Mouse (Mus musculus): ENCODE results near the gene Ptprcap.

Gene Ptprcap

DNA sequence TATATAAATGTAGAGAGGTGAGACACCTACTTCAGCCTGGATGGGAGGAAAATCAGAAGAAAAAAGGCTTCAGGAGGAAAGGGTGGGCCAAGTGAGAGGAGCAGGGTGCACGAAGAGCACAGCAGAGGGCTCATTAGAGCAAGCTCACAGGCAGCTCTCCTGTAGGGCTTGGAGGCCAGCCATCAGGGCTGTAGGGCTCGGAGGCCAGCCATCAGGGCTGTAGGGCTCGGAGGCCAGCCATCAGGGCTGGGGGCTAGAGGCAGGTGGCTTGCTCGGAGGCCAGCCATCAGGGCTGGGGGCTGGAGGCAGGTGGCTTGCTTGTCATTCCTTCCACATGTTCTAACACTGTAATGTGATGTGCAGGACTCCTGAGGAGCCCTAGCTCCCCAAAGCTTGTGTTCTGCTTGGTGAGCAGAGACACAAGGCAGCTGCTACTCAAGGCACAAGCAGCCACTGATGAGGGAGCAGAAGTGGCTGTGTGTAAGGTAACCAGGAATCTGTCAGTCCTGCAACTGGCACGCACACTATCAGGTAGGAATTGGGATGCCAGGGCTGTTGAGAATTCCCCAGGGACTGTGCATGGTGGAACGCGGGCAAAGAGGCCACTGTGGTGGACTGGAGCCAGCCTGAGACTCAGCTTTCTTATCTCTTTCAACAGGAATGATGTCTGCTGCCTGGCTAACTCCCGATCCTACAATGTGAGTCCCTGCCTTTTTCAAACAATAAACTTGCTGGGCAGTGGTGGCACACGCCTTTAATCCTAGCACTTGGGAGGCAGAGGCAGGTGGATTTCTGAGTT is 13.5 kb downstream of the Ptprcap start:
- DNase-seq (ENCODE audit: low read depth, low spot score), result no peak

DNA sequence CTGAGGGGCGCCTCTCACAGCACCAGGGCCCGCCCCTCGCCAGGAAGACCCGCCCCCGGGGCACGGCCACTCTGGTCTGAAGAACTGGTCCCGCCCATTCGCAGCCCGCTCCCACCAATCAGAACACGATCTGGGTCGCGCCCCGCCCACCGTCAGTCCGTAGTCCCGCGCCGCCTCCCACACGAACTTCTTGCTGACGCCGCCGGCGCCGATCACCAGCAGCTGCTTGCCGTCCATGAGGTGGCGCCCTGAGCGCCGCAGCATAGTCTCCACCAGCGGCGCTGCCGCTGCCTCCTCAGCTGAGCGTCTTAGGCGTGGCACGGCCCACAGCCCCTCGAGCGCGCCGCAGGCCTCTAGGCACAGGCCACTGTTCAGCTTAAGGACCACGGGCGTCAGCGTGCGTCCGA is 16.0 kb downstream of the Ptprcap start:
- peak; percentile 97 for DNase-seq (ENCODE audit: low read depth, low spot score)

DNA sequence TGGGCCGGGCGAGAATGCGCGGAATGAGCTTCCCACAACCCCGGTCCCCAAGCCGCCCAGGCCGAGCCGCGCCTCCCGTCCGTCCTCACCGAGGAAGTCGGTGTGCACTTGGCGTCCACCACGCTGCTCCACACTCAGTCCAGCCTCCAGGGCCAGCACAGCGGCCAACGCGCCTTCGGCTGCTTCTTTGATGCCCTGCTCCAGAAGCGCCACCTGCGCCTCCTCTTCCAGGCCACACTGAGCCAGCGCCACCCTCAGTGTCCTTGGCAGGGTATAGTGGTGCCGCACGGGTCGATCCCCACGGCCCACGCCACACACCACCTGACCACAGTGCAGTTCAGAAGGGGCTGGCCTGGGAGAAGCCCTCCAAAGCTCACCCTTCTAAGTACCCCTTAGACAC is 16.4 kb downstream of the Ptprcap start:
- no peak for DNase-seq (ENCODE audit: low read depth, low spot score)

DNA sequence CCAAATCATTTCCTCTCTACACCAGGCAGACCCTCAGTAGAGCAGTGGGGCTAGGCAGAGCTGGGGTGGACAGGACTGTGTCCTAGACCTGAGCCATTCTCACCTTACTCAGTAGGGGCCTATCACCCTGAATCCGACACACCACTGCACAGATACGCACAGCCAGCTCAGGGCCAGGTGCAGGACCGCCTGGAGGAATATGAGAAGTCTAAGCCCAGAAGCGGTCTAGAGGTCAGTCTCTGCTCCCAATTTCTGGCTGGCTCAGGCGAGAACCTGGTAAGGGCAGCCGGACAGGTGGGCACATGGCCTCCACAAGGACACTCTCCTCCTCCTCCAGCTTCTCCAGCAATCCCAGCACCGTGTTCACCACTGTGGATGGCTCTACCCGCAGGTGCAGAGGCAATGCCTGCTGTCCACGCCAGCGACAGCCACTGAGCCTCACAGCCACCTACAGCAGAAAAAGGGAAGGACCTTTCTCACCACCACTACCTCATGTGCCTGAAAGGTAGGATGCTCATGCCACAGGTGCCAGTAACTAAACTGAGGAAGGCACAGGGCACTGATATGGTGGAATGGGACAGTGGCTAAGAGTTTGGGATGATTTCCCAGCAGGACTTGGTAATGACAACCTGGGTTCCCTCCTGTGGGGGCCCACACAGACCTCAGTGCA is 17.5 kb downstream of the Ptprcap start:
- no peak for DNase-seq (ENCODE audit: low read depth, low spot score)

DNA sequence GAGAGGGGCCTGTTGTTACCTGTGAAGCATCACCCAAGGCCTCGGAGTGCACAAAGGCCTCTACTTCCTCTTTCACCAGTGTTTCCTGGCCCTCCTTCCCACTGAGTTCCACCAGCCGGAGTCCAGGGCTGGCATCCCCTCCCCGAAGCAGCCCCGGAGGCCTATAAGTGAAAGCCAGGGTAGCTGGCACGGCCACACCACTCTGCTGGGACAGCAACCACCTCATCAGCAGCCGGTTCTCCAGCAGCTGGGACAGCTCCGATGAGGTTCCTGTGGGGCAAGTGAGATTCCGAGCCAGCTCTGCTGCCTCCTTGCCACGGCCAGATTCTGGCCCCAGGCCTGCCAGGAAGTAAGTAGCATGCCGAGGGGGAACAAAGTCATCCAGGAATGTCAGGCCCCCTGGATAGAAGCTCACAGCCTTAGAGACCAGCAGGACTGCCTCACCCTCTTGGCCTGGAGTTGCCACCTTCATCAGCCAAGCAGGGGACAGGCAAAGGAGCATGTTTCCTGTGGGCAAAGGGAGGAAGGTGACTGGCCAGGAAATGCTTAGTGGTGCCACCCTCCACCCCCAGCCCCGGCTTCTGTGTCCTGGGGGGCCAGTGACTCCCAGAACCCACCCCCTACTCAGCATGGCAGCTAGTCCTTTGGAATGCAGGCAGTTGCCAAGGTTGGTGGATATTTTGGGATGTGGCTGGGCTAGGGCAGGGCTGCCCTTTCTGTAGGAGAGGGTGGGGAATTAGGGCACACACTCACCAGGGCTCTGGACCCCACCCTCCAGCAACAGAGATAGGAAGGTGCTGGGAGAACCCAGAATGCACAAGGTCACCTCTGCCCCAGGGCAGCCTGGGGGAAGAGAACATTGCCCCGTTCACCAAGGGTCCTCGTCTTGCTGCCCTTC is 18.2 kb downstream of the Ptprcap start:
- DNase-seq (ENCODE audit: low read depth, low spot score), result no peak

DNA sequence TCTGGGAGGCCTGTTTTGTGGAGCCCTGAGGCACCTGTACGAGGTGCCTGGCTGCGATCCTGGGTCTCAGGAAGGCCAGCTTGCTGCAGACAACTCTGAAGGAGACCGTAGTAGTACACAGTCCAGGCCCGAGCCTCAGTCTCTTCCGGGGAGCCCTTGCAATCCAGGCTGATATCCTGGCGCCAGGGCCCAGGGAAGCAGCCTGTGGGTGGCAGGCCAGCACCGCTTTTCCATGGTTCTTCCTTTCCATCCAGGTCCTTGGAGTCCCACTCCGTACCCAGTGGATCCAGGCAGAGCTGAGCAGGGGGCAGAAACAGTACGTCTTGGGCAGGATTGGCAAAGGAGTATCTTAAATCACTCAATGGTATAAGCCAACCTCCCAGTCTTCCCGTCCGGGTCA is 19.5 kb downstream of the Ptprcap start:
- no peak for DNase-seq (ENCODE audit: low read depth, low spot score)

DNA sequence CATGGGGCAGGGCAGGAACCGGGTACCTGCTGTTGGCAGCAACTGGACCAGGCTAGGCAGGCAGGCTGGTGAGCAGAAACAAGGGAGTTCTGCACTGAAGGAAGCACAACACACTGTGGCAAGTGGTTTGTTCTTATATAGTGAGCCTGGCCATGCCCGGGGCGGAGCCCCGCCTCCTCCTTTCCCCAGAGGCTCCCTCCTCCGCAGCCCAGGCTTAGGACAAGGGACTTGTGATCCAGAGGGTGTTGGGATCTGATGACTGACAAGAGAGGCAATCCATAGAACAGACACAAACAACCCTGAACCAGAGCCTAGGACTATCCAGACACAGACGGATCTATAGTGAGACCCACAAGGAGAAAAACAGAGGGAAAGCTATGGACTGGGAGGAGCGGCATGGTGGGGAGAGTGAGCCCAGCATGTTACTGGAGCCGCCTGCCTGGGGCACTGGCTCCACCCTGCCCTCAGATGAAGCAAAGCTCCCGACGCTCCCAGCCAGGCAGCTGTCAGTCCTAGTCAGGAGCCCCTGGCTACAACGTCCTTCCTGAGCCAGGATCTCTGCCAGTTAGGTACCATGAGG is 22.1 kb downstream of the Ptprcap start, which contains the start of gene Carns1:
Gene Carns1 (minus strand): TSS at position 112 of the 580 bp plus-strand sequence.
- no peak for DNase-seq (ENCODE audit: low read depth, low spot score)

DNA sequence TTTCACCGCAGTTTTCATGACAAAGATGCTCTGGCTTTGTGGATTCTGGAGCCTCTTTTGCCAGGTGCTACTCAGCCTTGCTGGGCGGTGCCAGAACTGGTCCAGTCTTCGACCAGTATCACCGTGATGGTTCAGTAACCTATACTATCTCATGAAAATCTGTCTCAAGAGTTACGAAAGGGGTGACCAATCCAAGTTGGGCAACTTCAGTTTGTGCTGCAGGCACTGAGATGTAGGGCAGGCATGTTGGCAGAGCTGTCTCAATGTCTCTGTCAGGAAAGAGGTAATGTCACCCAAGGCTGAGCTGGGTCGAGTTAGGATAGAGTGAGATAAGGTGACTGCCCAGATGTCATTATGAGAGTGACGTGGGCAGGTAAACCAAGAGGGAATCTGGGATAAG is 27.0 kb downstream of the Ptprcap start:
- DNase-seq (ENCODE audit: low read depth, low spot score), result no peak

DNA sequence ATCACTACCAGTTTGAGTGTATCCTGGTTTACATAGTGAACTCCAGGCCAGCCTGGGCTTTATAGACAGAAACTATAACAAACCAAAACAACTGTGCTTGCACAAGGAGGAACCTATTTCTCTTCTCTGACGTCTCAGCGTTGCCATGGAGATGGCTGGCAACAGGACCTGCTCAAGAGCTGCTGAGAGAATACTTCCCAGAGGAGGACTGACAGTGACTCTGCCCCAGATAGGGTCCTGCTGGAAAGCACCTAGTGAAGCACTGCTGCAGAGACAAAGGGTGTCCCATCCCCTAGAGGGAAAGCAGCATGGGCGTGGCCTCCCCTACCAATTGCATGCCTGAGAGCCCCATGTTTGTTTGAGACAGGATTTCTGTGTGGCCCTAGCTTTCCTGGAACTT is 28.5 kb downstream of the Ptprcap start:
- no peak for DNase-seq (ENCODE audit: low read depth, low spot score)

DNA sequence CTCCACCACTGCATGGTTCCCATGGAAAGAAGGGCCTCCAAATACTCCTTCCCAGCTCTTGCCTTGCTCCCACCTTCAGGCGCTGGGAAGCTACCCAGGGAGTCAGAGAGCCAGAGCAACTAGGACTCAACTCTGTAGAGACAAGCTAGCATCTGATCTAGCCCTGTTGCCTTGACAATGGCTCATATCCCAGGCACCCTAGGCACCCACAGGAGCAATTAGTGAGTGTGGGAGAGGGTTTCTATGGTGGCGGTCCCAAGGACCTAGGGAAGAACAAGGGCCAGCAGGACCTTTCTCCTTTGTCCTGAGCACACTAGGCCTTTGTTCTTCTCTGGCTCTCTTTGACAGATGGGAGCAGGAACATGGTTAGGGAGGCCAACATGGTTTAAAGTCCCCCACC is 30.3 kb downstream of the Ptprcap start:
- DNase-seq (ENCODE audit: low read depth, low spot score), result no peak

DNA sequence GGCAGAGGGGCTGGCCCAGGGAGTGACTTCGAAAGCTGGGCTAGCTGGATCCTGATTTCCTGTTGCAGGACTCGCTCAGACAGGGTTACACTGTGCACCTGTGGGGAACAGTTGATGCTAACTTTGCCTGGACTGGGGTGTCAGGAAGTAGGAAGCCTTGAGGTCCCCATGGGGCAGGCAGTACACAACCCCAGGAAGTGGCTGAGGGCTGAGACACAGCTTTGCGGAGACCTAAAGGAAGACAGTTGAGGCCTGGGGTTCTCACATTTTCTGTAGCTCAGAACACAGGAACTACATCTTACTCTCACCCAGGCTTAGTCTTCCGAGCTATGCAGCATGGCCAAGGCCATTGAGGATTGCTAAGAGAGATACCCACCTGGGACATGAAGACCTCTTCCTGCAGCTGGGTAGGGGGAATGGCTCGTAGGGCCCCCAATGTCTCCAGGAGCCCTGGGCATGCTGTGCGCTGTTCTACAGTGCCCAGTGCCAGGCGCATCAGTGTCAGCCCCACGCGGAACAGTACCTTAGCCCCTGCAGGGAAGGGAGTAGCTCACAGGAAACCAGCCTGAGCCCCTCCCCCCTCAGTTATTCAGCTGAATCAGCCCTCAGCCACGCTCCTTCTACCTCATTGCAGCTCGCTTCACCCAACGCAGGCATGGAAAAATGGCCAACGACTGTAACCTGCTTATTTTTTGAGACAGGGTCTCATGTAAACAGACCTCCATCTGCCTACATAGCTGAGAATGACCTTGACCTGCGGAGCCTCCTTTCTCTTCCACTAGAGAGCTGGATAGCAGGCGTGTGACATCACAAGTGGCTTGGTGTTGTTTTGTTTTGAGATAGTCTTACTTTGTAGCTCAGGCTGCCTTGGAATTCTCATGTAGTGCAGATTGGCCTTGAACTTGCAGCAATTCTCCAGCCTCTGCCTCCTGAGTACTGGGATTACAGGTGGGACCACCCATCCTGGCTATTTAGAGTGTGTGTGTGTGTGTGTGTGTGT is 31.9 kb downstream of the Ptprcap start:
- no peak for DNase-seq (ENCODE audit: low read depth, low spot score)

DNA sequence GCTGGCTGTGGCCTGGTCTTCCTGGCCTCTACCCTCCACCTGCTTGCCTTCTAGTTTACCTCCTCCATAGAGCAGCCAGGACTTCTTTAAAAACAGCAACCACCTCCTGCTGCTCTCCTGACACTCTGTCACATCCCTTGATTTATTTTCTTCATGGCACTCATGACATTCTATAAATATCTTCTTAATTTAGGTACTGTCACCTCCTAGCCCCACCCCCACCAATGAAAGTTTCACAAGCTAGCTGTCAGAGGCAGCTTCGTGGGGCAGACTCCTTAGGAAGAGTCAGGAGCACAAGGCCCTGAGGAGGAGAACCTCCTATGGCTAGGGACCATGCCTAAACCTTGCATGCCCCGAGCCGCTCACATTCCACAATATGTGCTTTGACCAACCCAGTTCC is 33.9 kb downstream of the Ptprcap start:
- no peak for DNase-seq (ENCODE audit: low read depth, low spot score)

DNA sequence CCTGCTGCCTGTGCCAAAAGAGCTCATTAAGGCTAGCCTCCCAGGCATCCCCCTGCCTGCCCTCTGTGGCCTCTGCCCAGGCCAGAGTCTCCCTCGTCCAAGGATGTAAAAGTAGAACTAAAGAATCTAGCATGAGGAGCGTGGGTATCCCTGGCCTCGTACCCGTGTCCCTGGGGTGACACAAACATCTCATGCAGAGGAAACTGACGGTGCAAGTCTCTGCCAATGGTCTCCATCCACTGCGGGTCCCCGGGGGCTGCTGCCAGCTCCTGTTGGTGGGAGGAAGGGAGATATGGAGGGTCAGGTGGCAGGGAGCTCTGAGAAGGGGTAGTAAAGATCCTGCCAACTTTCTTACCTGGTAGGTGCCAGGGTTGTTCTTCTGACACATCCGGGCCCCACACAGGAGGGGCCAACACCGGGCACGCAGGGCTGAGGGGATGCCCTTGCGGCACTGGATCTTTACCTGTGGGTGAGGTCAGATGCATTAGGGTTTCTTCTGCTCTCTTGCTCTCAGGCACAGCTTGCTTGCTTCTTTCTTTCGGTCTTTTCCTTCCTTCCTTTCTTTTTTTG is 35.7 kb downstream of the Ptprcap start:
- no peak for DNase-seq (ENCODE audit: low read depth, low spot score)

DNA sequence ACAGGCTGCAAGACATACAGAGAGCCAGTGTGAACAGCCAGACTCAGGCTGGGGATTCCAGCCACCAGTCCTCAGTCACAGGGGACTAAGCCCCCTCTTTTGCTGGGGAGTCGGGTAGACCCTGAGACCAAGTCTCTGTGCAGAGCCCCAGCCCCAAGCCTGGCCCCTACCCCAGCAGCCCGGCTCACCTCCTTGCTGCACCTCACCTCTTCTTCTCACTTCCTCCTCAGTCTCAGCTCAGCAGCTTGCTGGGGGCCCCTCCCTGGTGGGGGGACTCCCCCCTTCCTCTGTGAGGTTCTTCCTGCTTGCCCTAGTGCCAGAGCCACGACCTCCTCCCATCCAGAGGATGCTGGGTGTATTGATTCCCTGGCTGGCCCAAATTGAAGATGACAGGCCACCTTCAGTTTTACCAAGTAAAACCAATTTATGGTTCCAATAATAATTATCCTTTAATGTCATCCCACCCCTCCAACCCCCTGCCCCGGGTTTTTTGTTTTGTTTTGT is 37.5 kb downstream of the Ptprcap start, which contains the start of gene Tbc1d10c:
Gene Tbc1d10c (minus strand): TSS at position 454 of the 504 bp plus-strand sequence.
- no peak for DNase-seq (ENCODE audit: low read depth, low spot score)

DNA sequence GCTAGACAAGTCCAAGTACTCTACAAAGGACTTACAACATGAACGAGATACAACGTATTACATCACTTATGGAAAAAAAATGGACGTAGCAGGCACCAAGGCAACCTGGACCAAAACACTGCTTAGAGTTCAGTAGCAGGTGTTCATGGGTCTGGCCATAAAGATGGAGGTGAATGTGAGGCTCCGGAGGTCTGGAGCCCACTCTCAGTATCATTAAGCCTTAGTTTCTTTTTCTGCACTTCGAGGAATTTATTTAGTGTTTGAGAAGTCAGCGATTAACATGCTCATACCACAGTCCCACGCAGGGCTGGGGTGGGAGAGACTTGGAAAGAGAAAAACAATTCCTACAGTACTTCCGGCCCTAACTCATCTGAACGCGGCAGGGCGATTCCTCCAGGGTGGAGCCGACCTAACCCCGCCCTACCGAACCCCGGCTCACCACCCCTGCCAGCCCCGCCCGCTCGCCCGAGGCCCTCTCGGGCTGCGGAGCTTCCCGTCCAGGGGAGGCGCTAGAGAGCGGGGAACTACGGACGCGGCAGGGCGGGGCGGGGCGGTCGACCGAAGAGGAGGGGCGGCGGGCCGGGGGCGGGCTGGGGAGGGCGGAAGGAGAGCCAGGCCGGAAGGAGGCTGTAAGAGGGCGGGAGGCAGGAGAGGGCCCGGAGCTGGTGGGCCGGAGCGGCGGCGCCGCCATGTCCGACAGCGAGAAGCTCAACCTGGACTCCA is 38.3 kb downstream of the Ptprcap start, which contains the start of gene Ppp1ca:
Gene Ppp1ca (plus strand): TSS at position 538 of the 723 bp plus-strand sequence.
- peak; percentile 71 for DNase-seq (ENCODE audit: low read depth, low spot score)

DNA sequence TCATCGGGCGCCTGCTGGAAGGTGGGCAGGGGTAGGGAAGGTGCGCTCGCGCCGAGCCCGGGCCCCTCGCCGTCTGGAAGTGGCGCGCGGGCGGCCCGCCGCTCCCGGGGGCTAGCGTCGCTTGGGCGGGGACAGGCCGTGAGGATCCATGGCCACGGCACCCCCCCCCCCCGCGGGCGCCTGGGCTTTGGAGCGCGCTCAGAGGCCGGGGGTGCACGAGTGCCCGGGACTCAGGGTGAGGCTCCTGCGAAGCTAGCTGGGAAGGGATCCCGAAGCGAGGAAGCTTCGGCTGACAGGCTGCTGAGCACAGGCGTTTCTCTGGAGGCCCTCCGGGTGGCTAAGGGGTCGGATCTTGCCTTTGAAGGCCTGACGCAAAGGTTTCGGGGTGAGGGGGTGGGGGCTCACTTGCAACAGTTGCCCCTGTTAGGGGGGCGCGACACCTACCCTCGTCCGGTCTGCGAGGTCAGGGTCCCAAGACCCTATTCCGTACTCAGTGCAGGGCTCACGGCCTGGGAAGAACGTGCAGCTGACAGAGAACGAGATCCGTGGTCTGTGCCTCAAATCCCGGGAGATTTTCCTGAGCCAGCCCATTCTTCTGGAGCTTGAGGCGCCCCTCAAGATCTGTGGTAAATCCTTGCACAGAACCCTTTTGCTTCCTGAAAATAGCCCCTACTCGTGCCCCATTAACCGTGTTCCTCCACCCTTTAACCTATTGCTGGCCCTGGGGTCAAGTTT is 39.0 kb downstream of the Ptprcap start:
- no peak for DNase-seq (ENCODE audit: low read depth, low spot score)

DNA sequence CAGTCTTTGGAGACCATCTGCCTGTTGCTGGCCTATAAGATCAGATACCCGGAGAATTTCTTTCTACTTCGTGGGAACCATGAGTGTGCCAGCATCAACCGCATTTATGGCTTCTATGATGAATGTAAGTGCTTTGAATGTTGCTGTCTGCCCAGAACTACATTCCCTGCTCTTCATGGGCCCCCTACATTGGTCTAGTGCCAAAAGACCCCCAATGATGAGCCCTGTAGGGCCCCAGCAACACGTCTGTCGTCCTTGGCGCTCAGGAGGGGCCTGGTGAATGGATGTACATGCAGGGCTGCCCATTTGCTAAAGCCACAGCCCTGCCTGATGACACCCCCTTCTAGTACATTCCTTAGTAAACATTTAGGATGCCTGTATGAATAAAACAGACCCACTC is 39.7 kb downstream of the Ptprcap start:
- DNase-seq (ENCODE audit: low read depth, low spot score), result no peak

DNA sequence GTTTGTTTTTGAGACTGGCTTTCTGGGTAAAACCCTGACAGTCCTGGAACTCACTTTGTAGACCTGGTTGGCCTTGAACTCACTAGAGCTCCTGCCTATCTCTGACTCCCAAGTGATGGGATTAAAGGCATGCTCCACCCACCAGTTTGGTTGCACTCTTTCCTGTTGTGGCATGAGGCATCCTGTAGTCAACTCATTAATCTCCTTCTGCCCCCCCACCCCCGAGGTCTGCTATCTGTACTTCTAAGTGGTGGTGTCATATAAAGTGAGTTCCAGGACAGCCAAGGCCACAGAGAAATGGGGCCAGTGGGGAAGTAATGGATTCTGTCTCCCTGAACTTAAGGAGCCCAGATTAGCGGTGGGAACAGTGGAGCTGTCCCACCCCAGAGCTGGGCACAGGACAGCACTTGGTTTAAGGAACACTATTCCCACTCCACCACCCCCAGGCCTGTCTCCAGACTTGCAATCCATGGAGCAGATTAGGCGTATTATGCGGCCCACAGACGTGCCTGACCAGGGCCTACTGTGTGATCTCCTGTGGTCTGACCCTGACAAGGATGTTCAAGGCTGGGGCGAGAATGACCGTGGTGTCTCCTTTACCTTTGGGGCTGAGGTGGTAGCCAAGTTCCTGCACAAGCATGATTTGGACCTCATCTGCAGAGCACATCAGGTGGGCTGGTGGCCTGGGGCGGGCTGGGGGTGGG is 40.8 kb downstream of the Ptprcap start:
- no peak for DNase-seq (ENCODE audit: low read depth, low spot score)

Measured in brain, embryonic 18.5 days (tissue).